Mouse (Mus musculus) left cerebral cortex, postnatal 36 days (tissue): Measurements from ENCODE around the gene Slc30a7. TPM values are rescaled to one million over a fixed set of nuclear protein-coding genes. Genes with fewer than 3 reads are reported as not detected.
"Not testable (repeated sequence)": the region's sequence is repeated elsewhere in the genome, so short reads cannot be mapped to it uniquely, and the experiment has no call there.

Source experiments
- DNase-seq, 2 experiments: peaks; one replicate each; pipeline ENCODE4 v3.0.0; 2021 to 2022; ENCODE audit warnings: low spot score in 2 of 2, mixed read lengths in 1 of 2
- intact Hi-C: fragments of 180-260 bp; cut with DNase I; formaldehyde crosslinking; loops from one replicate; pipeline ENCODE4 v1.15.1; 2025
- total RNA-seq, 2 experiments: library from RNA; stranded (reverse); gene quantifications; 2 replicates each; pipeline ENCODE4 v1.2.3; 2021

Slc30a7 gene
- total RNA-seq, 2 experiments from 2014 or later, result 24.0 to 31.2 TPM

- intact Hi-C loops, result no loop called here
- no peak for DNase-seq
Measured at GRCm38 (mm10) chr3:115951221-115951620, 56.0 kb downstream of the Slc30a7 start.

- intact Hi-C loops, result no loop called here
Measured at GRCm38 (mm10) chr3:115949921-115950877, 57.0 kb downstream of the Slc30a7 start.

GRCm38 (mm10) chr3:115949220-115949920 is 57.8 kb downstream of the Slc30a7 start:
- DNase-seq, result no peak
- intact Hi-C loops, result no loop called here

More at GRCm38 (mm10) chr3:115949921-115950877, 57.0 kb downstream of the Slc30a7 start:
- peak; percentile 28 to 35 for DNase-seq

- intact Hi-C loops, result no loop called here
- DNase-seq, result no peak
Measured at GRCm38 (mm10) chr3:115946272-115946671, 60.9 kb downstream of the Slc30a7 start.

GRCm38 (mm10) chr3:115944376-115944775 is 62.8 kb downstream of the Slc30a7 start:
- intact Hi-C loops, result no loop called here
- DNase-seq, result no peak

- intact Hi-C loops, result no loop called here
- DNase-seq, result no peak
Measured at GRCm38 (mm10) chr3:115941464-115941863, 65.7 kb downstream of the Slc30a7 start.

GRCm38 (mm10) chr3:115940510-115940909 is 66.7 kb downstream of the Slc30a7 start:
- intact Hi-C loops, result no loop called here

GRCm38 (mm10) chr3:115937807-115938206 is 69.4 kb downstream of the Slc30a7 start:
- no peak for DNase-seq
- intact Hi-C loops, result loop anchor here (5.0 kb wide), 1 partner anchor 276 kb away; no protein-coding TSS in a partner anchor

More at GRCm38 (mm10) chr3:115940510-115940909, 66.7 kb downstream of the Slc30a7 start:
- no peak for DNase-seq

- intact Hi-C loops, result loop anchor here (5.0 kb wide), 1 partner anchor 275 kb away; no protein-coding TSS in a partner anchor
Measured at GRCm38 (mm10) chr3:115936734-115937599, 70.2 kb downstream of the Slc30a7 start.

GRCm38 (mm10) chr3:115933293-115934186 is 73.7 kb downstream of the Slc30a7 start:
- DNase-seq, result peak; percentile 44 to 68
- intact Hi-C loops, result no loop called here

More at GRCm38 (mm10) chr3:115936734-115937599, 70.2 kb downstream of the Slc30a7 start:
- DNase-seq, result no peak

- intact Hi-C loops, result no loop called here
Measured at GRCm38 (mm10) chr3:115931701-115932100, 75.5 kb downstream of the Slc30a7 start.

GRCm38 (mm10) chr3:115926531-115926930 is 80.7 kb downstream of the Slc30a7 start:
- intact Hi-C loops, result no loop called here

More at GRCm38 (mm10) chr3:115931701-115932100, 75.5 kb downstream of the Slc30a7 start:
- DNase-seq, result no peak

GRCm38 (mm10) chr3:115924401-115925190 is 82.6 kb downstream of the Slc30a7 start:
- no peak for DNase-seq
- intact Hi-C loops, result no loop called here

More at GRCm38 (mm10) chr3:115926531-115926930, 80.7 kb downstream of the Slc30a7 start:
- DNase-seq, result no peak

GRCm38 (mm10) chr3:115907406-115907805 is 99.8 kb downstream of the Slc30a7 start:
- DNase-seq, intact Hi-C loops: not testable (repeated sequence)

- intact Hi-C loops, result no loop called here
- no peak for DNase-seq
Measured at GRCm38 (mm10) chr3:115905567-115905966, 101.6 kb downstream of the Slc30a7 start.

GRCm38 (mm10) chr3:115905067-115905466 is 102.1 kb downstream of the Slc30a7 start:
- intact Hi-C loops, result no loop called here
- no peak for DNase-seq

GRCm38 (mm10) chr3:115902301-115902956 is 104.8 kb downstream of the Slc30a7 start:
- DNase-seq, result no peak
- intact Hi-C loops, result no loop called here
